Mouse (Mus musculus) embryonic fibroblast, embryonic 13.5 days (primary cell): Measurements from ENCODE around the gene Txndc8.

Source experiments
- CTCF ChIP-seq: IDR thresholded peaks from 2 replicates; pipeline ENCODE4 v1.5.1; 2011; ENCODE audit warnings: mild to moderate bottlenecking, control low read depth, low read length, moderate library complexity, borderline replicate concordance; ENCODE audit not compliant: insufficient read depth
- POLR2A ChIP-seq: IDR thresholded peaks from 2 replicates; pipeline ENCODE4 v1.6.1; 2011; ENCODE audit warnings: low read depth, mild to moderate bottlenecking, control low read depth, low read length, moderate library complexity

DNA sequence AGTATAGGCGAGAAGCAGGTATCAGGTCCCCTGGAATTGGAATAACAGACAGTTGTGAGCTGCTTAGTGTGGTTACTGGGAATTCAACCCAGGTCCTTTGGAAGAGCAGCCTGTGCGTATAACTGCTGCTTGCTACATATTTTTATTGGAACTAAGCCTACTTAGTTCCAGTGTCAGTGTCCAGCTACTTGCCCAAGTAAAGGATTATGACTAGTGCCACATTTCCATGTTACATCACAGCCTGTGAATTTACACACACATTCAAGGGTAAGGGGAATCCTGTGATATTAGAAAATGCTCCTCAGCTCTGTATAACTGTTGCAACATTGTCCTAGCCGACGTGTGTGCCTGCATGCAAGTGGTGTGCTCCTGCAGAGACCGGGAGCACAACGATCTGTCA, 71.6 kb downstream of the Txndc8 start:
- TF ChIP-seq CTCF, result no peak
- no peak for TF ChIP-seq POLR2A
